Mouse (Mus musculus) hindbrain, embryonic 12.5 days (tissue): Measurements from ENCODE around the gene Tmem234. TPM values are rescaled to one million over a fixed set of nuclear protein-coding genes. Genes with fewer than 3 reads are reported as not detected.
"Not testable (repeated sequence)": the region's sequence is repeated elsewhere in the genome, so short reads cannot be mapped to it uniquely, and the experiment has no call there.

Source experiments
- ATAC-seq: fragments of 200-750 bp; cut with Nextera tagmentation; 2 replicates; pipeline ENCODE4 v1.8.0; 2017; ENCODE audit warnings: moderate TSS enrichment; ENCODE audit not compliant: low FRiP score
- H3K27ac ChIP-seq: fragments of 300-500 bp; sonication (generic); 2 replicates; pipeline ENCODE4 v1.5.1; 2016; ENCODE audit warnings: mild to moderate bottlenecking
- H3K27me3 ChIP-seq: fragments of 300-500 bp; sonication (generic); 2 replicates; pipeline ENCODE4 v1.6.1; 2016; ENCODE audit warnings: mild to moderate bottlenecking
- H3K36me3 ChIP-seq: fragments of 300-500 bp; sonication (generic); 2 replicates; pipeline ENCODE4 v1.6.1; 2016; ENCODE audit warnings: mild to moderate bottlenecking
- H3K4me1 ChIP-seq: fragments of 300-500 bp; sonication (generic); 2 replicates; pipeline ENCODE4 v1.6.1; 2016
- H3K4me2 ChIP-seq: fragments of 300-500 bp; sonication (generic); replicated peaks from 2 replicates; pipeline ENCODE4 v1.6.1; 2016; ENCODE audit warnings: mild to moderate bottlenecking
- H3K4me3 ChIP-seq: fragments of 300-500 bp; sonication (generic); 2 replicates; pipeline ENCODE4 v1.5.1; 2016; ENCODE audit warnings: mild to moderate bottlenecking
- H3K9ac ChIP-seq: fragments of 300-500 bp; sonication (generic); 2 replicates; pipeline ENCODE4 v1.6.1; 2016; ENCODE audit warnings: mild to moderate bottlenecking, moderate library complexity
- H3K9me3 ChIP-seq: fragments of 300-500 bp; sonication (generic); replicated peaks from 2 replicates; pipeline ENCODE4 v1.6.1; 2016; ENCODE audit warnings: mild to moderate bottlenecking
- WGBS: fragments of 180-500 bp; shearing (Covaris S2); methylation state at CpG from one replicate; pipeline ENCODE4 v1.1.7; 2016; 5-methylcytosine and 5-hydroxymethylcytosine counted together
- polyA plus RNA-seq: library from polyadenylated mRNA; unstranded; fragments of >200 nt; fragmentation: Nextera tagmentation; extraction: Ambion mirVana; gene quantifications from 2 replicates; pipeline ENCODE4 v1.2.1, GENCODE M21; 2016

Tmem234 gene
- polyA plus RNA-seq: 164 and 174 TPM in 2 replicates

- H3K4me1 ChIP-seq: peaks cover 31% of the 10 kb centered on the region
- WGBS: under 1% methylated on average over 71 of the region's 74 CpGs
- H3K27ac ChIP-seq: peak within 1 kb of the TSS; percentile 66
- peak; percentile 90 for ATAC-seq
- peaks cover 47% of the 10 kb centered on the region for H3K36me3 ChIP-seq
- no peaks in the 10 kb centered on the region for H3K9me3 ChIP-seq
- no peaks in the 10 kb centered on the region for H3K27me3 ChIP-seq
- peak within 1 kb of the TSS; percentile 81 for H3K9ac ChIP-seq
- H3K4me3 ChIP-seq: peak within 1 kb of the TSS; percentile 98
- peak within 1 kb of the TSS; percentile 87 for H3K4me2 ChIP-seq
Observed at GRCm38 (mm10) chr4:129600233-129601158, at the start of gene Tmem234, which contains the start of gene Eif3i. TSS of gene Tmem234 (plus strand) at chr4:129600668. TSS of gene Eif3i (minus strand) at chr4:129600648.

GRCm38 (mm10) chr4:129554512-129554911, 46.0 kb upstream of the Tmem234 start:
- 75% methylated on average over 6 of the region's 6 CpGs for WGBS
- not testable (repeated sequence) for H3K4me1 ChIP-seq, H3K9ac ChIP-seq, H3K27ac ChIP-seq, H3K36me3 ChIP-seq, H3K4me2 ChIP-seq, H3K9me3 ChIP-seq, ATAC-seq, H3K4me3 ChIP-seq, H3K27me3 ChIP-seq

- 0 out of 2 replicates have a peak overlapping the region, but pooled peaks have one; percentile 3 for H3K27ac ChIP-seq
- ATAC-seq: peak; percentile 39; the same call in 1 of the 2 replicates
- 2% methylated on average over 16 of the region's 16 CpGs for WGBS
Observed at GRCm38 (mm10) chr4:129555421-129555861, 45.0 kb upstream of the Tmem234 start.

GRCm38 (mm10) chr4:129555862-129556531, 44.5 kb upstream of the Tmem234 start:
- H3K4me2 ChIP-seq: peak overlapping the region; percentile 67
- H3K4me3 ChIP-seq: peak overlapping the region; percentile 41
- peaks cover 8% of the 10 kb centered on the region for H3K4me1 ChIP-seq
- no peaks in the 10 kb centered on the region for H3K36me3 ChIP-seq
- no peaks in the 10 kb centered on the region for H3K9me3 ChIP-seq
- peak overlapping the region; percentile 61 for H3K9ac ChIP-seq
- ATAC-seq: peak; percentile 63
- H3K27me3 ChIP-seq: no peaks in the 10 kb centered on the region; the same call in 1 of the 2 replicates
- 0 out of 2 replicates have a peak overlapping the region, but pooled peaks have one; percentile 3 for H3K27ac ChIP-seq
- WGBS: 1% methylated on average over 24 of the region's 24 CpGs

More at GRCm38 (mm10) chr4:129555421-129555861, 45.0 kb upstream of the Tmem234 start:
- peak overlapping the region; percentile 67 for H3K4me2 ChIP-seq
- peak overlapping the region; percentile 41 for H3K4me3 ChIP-seq
- no peaks in the 10 kb centered on the region for H3K9me3 ChIP-seq
- H3K36me3 ChIP-seq: no peaks in the 10 kb centered on the region
- H3K27me3 ChIP-seq: no peaks in the 10 kb centered on the region; the same call in 1 of the 2 replicates
- peaks cover 8% of the 10 kb centered on the region for H3K4me1 ChIP-seq
- peak overlapping the region; percentile 61; the same call in 1 of the 2 replicates for H3K9ac ChIP-seq

GRCm38 (mm10) chr4:129556532-129557223, 43.8 kb upstream of the Tmem234 start:
- Histone ChIP-seq H3K27ac (peak overlapping the region; percentile 12; the same call in 1 of the 2 replicates), H3K9me3 (no peaks in the 10 kb centered on the region), H3K4me2 (peak overlapping the region; percentile 67), H3K36me3 (no peaks in the 10 kb centered on the region), H3K4me1 (peaks cover 8% of the 10 kb centered on the region), H3K9ac (peak overlapping the region; percentile 61), H3K4me3 (peak overlapping the region; percentile 41), H3K27me3 (no peaks in the 10 kb centered on the region; the same call in 1 of the 2 replicates)
- WGBS: 8% methylated on average over 33 of the region's 33 CpGs
- ATAC-seq: peak; percentile 81

GRCm38 (mm10) chr4:129557256-129557808, 43.1 kb upstream of the Tmem234 start:
- Histone ChIP-seq H3K4me3 (0 out of 2 replicates have a peak overlapping the region, but pooled peaks have one; percentile 41), H3K27ac (no peak overlapping the region), H3K4me2 (peak overlapping the region; percentile 67), H3K9ac (peak overlapping the region; percentile 61), H3K27me3 (no peaks in the 10 kb centered on the region; the same call in 1 of the 2 replicates), H3K36me3 (no peaks in the 10 kb centered on the region), H3K9me3 (no peaks in the 10 kb centered on the region), H3K4me1 (peaks cover 8% of the 10 kb centered on the region)
- WGBS: 84% methylated on average over 9 of the region's 9 CpGs
- no peak for ATAC-seq

GRCm38 (mm10) chr4:129558321-129558955, 42.0 kb upstream of the Tmem234 start:
- Histone ChIP-seq H3K4me1 (peaks cover 8% of the 10 kb centered on the region), H3K9ac (no peak overlapping the region), H3K9me3 (no peaks in the 10 kb centered on the region), H3K4me2 (no peak overlapping the region), H3K27ac (no peak overlapping the region), H3K27me3 (no peaks in the 10 kb centered on the region; the same call in 1 of the 2 replicates), H3K4me3 (no peak overlapping the region), H3K36me3 (no peaks in the 10 kb centered on the region)
- WGBS: 86% methylated on average over 12 of the region's 12 CpGs
- ATAC-seq: no peak

GRCm38 (mm10) chr4:129561184-129561583, 39.3 kb upstream of the Tmem234 start:
- H3K9ac ChIP-seq: no peak overlapping the region
- no peaks in the 10 kb centered on the region for H3K36me3 ChIP-seq
- WGBS: 95% methylated on average over 5 of the region's 5 CpGs
- H3K27ac ChIP-seq: no peak overlapping the region
- no peak for ATAC-seq
- no peaks in the 10 kb centered on the region for H3K9me3 ChIP-seq
- no peak overlapping the region for H3K4me3 ChIP-seq
- H3K4me2 ChIP-seq: no peak overlapping the region
- H3K4me1 ChIP-seq: 0 out of 2 replicates have a peak, but pooled peaks cover 3% of the 10 kb centered on the region
- H3K27me3 ChIP-seq: no peaks in the 10 kb centered on the region; the same call in 1 of the 2 replicates

- Histone ChIP-seq H3K9me3 (no peaks in the 10 kb centered on the region), H3K27me3 (no peaks in the 10 kb centered on the region), H3K27ac (no peak overlapping the region), H3K4me3 (no peak overlapping the region), H3K9ac (no peak overlapping the region), H3K4me2 (no peak overlapping the region), H3K36me3 (no peaks in the 10 kb centered on the region), H3K4me1 (0 out of 2 replicates have a peak, but pooled peaks cover 3% of the 10 kb centered on the region)
- ATAC-seq: no peak
- WGBS: 62% methylated on average over 8 of the region's 8 CpGs
Observed at GRCm38 (mm10) chr4:129563718-129564117, 36.8 kb upstream of the Tmem234 start.

- Histone ChIP-seq H3K9ac (no peak overlapping the region), H3K4me1 (0 out of 2 replicates have a peak, but pooled peaks cover 3% of the 10 kb centered on the region), H3K36me3 (no peaks in the 10 kb centered on the region), H3K9me3 (no peaks in the 10 kb centered on the region), H3K4me2 (no peak overlapping the region), H3K27ac (no peak overlapping the region), H3K4me3 (no peak overlapping the region), H3K27me3 (no peaks in the 10 kb centered on the region)
- WGBS: 89% methylated on average over 6 of the region's 6 CpGs
- ATAC-seq: no peak
Observed at GRCm38 (mm10) chr4:129565139-129565538, 35.3 kb upstream of the Tmem234 start.

GRCm38 (mm10) chr4:129568366-129568765, 32.1 kb upstream of the Tmem234 start:
- no peak overlapping the region for H3K4me3 ChIP-seq
- H3K27me3 ChIP-seq: no peaks in the 10 kb centered on the region
- H3K4me2 ChIP-seq: no peak overlapping the region
- WGBS: 92% methylated on average over 7 of the region's 7 CpGs
- ATAC-seq: no peak
- no peaks in the 10 kb centered on the region for H3K9me3 ChIP-seq
- no peak overlapping the region for H3K9ac ChIP-seq
- 0 out of 2 replicates have a peak, but pooled peaks cover 3% of the 10 kb centered on the region for H3K4me1 ChIP-seq
- no peak overlapping the region for H3K27ac ChIP-seq
- H3K36me3 ChIP-seq: no peaks in the 10 kb centered on the region
